Comparison of ENCODE assay signal across 8 mouse cellular contexts in genomic region chr15:100022923-100023322, GRCm38 (mm10). TPM values are rescaled to one million over a fixed set of nuclear protein-coding genes. Genes with fewer than 3 reads are reported as not detected.
DNase-seq lines count a peak whose midpoint lies in the region; ATAC-seq lines count a peak whose summit lies in the region.

No protein-coding gene starts in this region.

- H3K36me3 ChIP-seq in heart, embryonic 11.5 days (ENCODE audit: control insufficient read depth, insufficient read depth, low read length), result no peaks in the 10 kb centered on the region
- no peaks in the 10 kb centered on the region for H3K36me3 ChIP-seq in forebrain, embryonic 16.5 days (ENCODE audit: control insufficient read depth, insufficient read depth)

- H3K9me3 ChIP-seq in heart, embryonic 11.5 days (replicated peaks; ENCODE audit: control insufficient read depth, low read length), result no peaks in the 10 kb centered on the region
- H3K9me3 ChIP-seq in forebrain, embryonic 16.5 days (ENCODE audit: control insufficient read depth, low read length), result no peaks in the 10 kb centered on the region

- peaks cover 11% of the 10 kb centered on the region for H3K4me1 ChIP-seq in heart, embryonic 11.5 days (ENCODE audit: control insufficient read depth, insufficient read depth, low read length)
- H3K4me1 ChIP-seq in forebrain, embryonic 16.5 days (replicated peaks; ENCODE audit: control insufficient read depth, insufficient read depth, low read length), result no peaks in the 10 kb centered on the region

- ATAC-seq in heart, embryonic 11.5 days (replicated peaks; ENCODE audit: insufficient number of reproducible peaks, low FRiP score, low TSS enrichment), result no peak
- peak; percentile 62 for ATAC-seq in common myeloid progenitor, adult 5-6 weeks (replicated peaks; ENCODE audit: low read depth, poor library complexity, severe bottlenecking)
- ATAC-seq in forebrain, embryonic 16.5 days, result no peak

- H3K27ac ChIP-seq in heart, embryonic 11.5 days (ENCODE audit: low read depth, low read length), result no peak overlapping the region
- no peak overlapping the region for H3K27ac ChIP-seq in forebrain, embryonic 16.5 days (ENCODE audit: low read length)

- 18% methylated on average over 5 of the region's 5 CpGs for WGBS in heart, embryonic 11.5 days (ENCODE audit: insufficient replicate concordance)
- 23% methylated on average over 5 of the region's 5 CpGs for WGBS in forebrain, embryonic 16.5 days

- H3K9ac ChIP-seq in heart, embryonic 11.5 days (ENCODE audit: low read depth, low read length), result no peak overlapping the region
- no peak overlapping the region for H3K9ac ChIP-seq in forebrain, embryonic 16.5 days (replicated peaks; ENCODE audit: low read depth, low read length)

- H3K4me3 ChIP-seq in heart, embryonic 11.5 days (ENCODE audit: low read depth, low read length), result no peak overlapping the region
- no peak overlapping the region for H3K4me3 ChIP-seq in forebrain, embryonic 16.5 days (replicated peaks; ENCODE audit: low read length)

- no peaks in the 10 kb centered on the region for H3K27me3 ChIP-seq in heart, embryonic 11.5 days (ENCODE audit: control insufficient read depth, insufficient read depth, low read length)
- H3K27me3 ChIP-seq in forebrain, embryonic 16.5 days (replicated peaks; ENCODE audit: control insufficient read depth, insufficient read depth, low read length), result no peaks in the 10 kb centered on the region

- peak; percentile 57 for DNase-seq in heart, adult 8-10 months (ENCODE audit: low spot score)
- DNase-seq in urinary bladder, postnatal 25 days (ENCODE audit: low spot score), result peak; percentile 31
- DNase-seq in urinary bladder, postnatal 36 days (ENCODE audit: low spot score in 2 of 2), result no peak
- peak; percentile 67 for DNase-seq in kidney, postnatal 14 days
- peak; percentile 66 for DNase-seq in mesoderm, embryonic 11.5 days (ENCODE audit: low read depth, low spot score)

- no peak overlapping the region for H3K4me2 ChIP-seq in heart, embryonic 11.5 days
- no peak overlapping the region for H3K4me2 ChIP-seq in forebrain, embryonic 16.5 days (ENCODE audit: low read length)

RNA-seq across cellular contexts. Expression of gene Dip2b, which starts 15.5 kb away (rescaled TPM):
- 10 to 100 TPM; 19.1 to 25.3 (median 21.9) TPM for total RNA-seq in heart, adult 8-10 months (2022)
- polyA plus RNA-seq in heart, embryonic 11.5 days (2014; fragmentation: Nextera tagmentation; extraction: Ambion mirVana), result 16.6 and 17.6 TPM in 2 replicates
- 14.9 and 15.4 TPM in 2 replicates for total RNA-seq in common myeloid progenitor, adult 5-6 weeks (2017)
- 19.2 and 21.1 TPM in 2 replicates for polyA plus RNA-seq in forebrain, embryonic 16.5 days (2015; fragmentation: Nextera tagmentation; extraction: Ambion mirVana)

RNA-seq across cellular contexts. Expression of gene Larp4, which starts 53.1 kb away (rescaled TPM):
- 10 to 100 TPM; 41.2 to 61.1 (median 53.9) TPM for total RNA-seq in heart, adult 8-10 months (2022)
- polyA plus RNA-seq in heart, embryonic 11.5 days (2014; fragmentation: Nextera tagmentation; extraction: Ambion mirVana), result 35.8 TPM in 2 replicates
- 99.0 and 109 TPM in 2 replicates for total RNA-seq in common myeloid progenitor, adult 5-6 weeks (2017)
- 27.4 and 31.5 TPM in 2 replicates for polyA plus RNA-seq in forebrain, embryonic 16.5 days (2015; fragmentation: Nextera tagmentation; extraction: Ambion mirVana)

RNA-seq across cellular contexts. Expression of gene Fam186a, which starts 56.1 kb away (rescaled TPM):
- under 1 TPM; 0.08 to 0.50 (median 0.15) TPM for total RNA-seq in heart, adult 8-10 months (2022)
- polyA plus RNA-seq in heart, embryonic 11.5 days (2014; fragmentation: Nextera tagmentation; extraction: Ambion mirVana), result 0.01 and 0.04 TPM in 2 replicates
- not detected in 2 replicates for total RNA-seq in common myeloid progenitor, adult 5-6 weeks (2017)
- polyA plus RNA-seq in forebrain, embryonic 16.5 days (2015; fragmentation: Nextera tagmentation; extraction: Ambion mirVana), result not detected in 2 replicates

Comparison
In these comparisons a context has a peak if more than half of its experiments do, and no peak if none do; other contexts are left out.
1. DNase-seq: peak in heart, adult 8-10 months (single experiment), urinary bladder, postnatal 25 days (single experiment), kidney, postnatal 14 days (single experiment) and mesoderm, embryonic 11.5 days (single experiment); none in urinary bladder, postnatal 36 days (0 of 2).